Mouse (Mus musculus) liver, postnatal 0 days (tissue): ENCODE data around the gene Bud31. TPM values are rescaled to one million over a fixed set of nuclear protein-coding genes. Genes with fewer than 3 reads are reported as not detected.
"Not testable (repeated sequence)": the region's sequence is repeated elsewhere in the genome, so short reads cannot be mapped to it uniquely, and the experiment has no call there.

Source experiments
- ATAC-seq: fragments of 200-750 bp; cut with Nextera tagmentation; 2 replicates; pipeline ENCODE4 v1.8.0; 2017; ENCODE audit warnings: mild to moderate bottlenecking, moderate library complexity
- DNase-seq: peaks from one replicate; pipeline ENCODE4 v3.0.0-alpha.2; 2016
- H3K27ac ChIP-seq: fragments of 300-500 bp; sonication (generic); 2 replicates; pipeline ENCODE4 v1.5.1; 2014; ENCODE audit warnings: antibody characterized with exemption, moderate library complexity, mild to moderate bottlenecking, low read depth
- H3K27me3 ChIP-seq: fragments of 300-500 bp; sonication (generic); 2 replicates; pipeline ENCODE4 v1.6.1; 2014; ENCODE audit warnings: low read length, control low read depth, mixed read lengths; ENCODE audit not compliant: insufficient read depth
- H3K36me3 ChIP-seq: fragments of 300-500 bp; sonication (generic); replicated peaks from 2 replicates; pipeline ENCODE4 v1.6.1; 2014; ENCODE audit warnings: mild to moderate bottlenecking, control low read depth, low read length, moderate library complexity, mixed read lengths; ENCODE audit not compliant: insufficient read depth
- H3K4me1 ChIP-seq: fragments of 300-500 bp; sonication (generic); 2 replicates; pipeline ENCODE4 v1.6.1; 2014; ENCODE audit warnings: antibody characterized with exemption, mild to moderate bottlenecking, control low read depth; ENCODE audit not compliant: insufficient read depth
- H3K4me2 ChIP-seq: fragments of 300-500 bp; sonication (generic); 2 replicates; pipeline ENCODE4 v1.6.1; 2014; ENCODE audit warnings: low read depth, mild to moderate bottlenecking, low read length, moderate library complexity, mixed read lengths
- H3K4me3 ChIP-seq: fragments of 300-500 bp; sonication (generic); 2 replicates; pipeline ENCODE4 v1.5.1; 2014; ENCODE audit warnings: low read depth, low read length
- H3K9ac ChIP-seq: fragments of 300-500 bp; sonication (generic); replicated peaks from 2 replicates; pipeline ENCODE4 v1.6.1; 2014; ENCODE audit warnings: mild to moderate bottlenecking, moderate library complexity
- H3K9me3 ChIP-seq: fragments of 300-500 bp; sonication (generic); 2 replicates; pipeline ENCODE4 v1.6.1; 2016; ENCODE audit warnings: mild to moderate bottlenecking, control low read depth, low read length, mixed read lengths
- CTCF ChIP-seq: sonication (generic); IDR thresholded peaks from 2 replicates; pipeline ENCODE4 v1.5.1; 2016; ENCODE audit warnings: antibody characterized with exemption, low read depth
- EP300 ChIP-seq: IDR thresholded peaks from 2 replicates; pipeline ENCODE4 v1.6.1; 2016; ENCODE audit warnings: antibody characterized with exemption, low read depth, mild to moderate bottlenecking
- WGBS: fragments of 180-500 bp; shearing (Covaris S2); extraction: QIAGEN DNeasy Blood & Tissue Kit; methylation state at CpG from one replicate; pipeline ENCODE4 v1.1.7; 2014; ENCODE audit not compliant: insufficient replicate concordance; 5-methylcytosine and 5-hydroxymethylcytosine counted together
- polyA plus RNA-seq: library from polyadenylated mRNA; unstranded; fragments of >200 nt; fragmentation: Nextera tagmentation; extraction: Ambion mirVana; gene quantifications from 2 replicates; pipeline ENCODE4 v1.2.1, GENCODE M21; 2015

Gene Bud31
- 94.8 and 97.2 TPM in 2 replicates for polyA plus RNA-seq

DNA sequence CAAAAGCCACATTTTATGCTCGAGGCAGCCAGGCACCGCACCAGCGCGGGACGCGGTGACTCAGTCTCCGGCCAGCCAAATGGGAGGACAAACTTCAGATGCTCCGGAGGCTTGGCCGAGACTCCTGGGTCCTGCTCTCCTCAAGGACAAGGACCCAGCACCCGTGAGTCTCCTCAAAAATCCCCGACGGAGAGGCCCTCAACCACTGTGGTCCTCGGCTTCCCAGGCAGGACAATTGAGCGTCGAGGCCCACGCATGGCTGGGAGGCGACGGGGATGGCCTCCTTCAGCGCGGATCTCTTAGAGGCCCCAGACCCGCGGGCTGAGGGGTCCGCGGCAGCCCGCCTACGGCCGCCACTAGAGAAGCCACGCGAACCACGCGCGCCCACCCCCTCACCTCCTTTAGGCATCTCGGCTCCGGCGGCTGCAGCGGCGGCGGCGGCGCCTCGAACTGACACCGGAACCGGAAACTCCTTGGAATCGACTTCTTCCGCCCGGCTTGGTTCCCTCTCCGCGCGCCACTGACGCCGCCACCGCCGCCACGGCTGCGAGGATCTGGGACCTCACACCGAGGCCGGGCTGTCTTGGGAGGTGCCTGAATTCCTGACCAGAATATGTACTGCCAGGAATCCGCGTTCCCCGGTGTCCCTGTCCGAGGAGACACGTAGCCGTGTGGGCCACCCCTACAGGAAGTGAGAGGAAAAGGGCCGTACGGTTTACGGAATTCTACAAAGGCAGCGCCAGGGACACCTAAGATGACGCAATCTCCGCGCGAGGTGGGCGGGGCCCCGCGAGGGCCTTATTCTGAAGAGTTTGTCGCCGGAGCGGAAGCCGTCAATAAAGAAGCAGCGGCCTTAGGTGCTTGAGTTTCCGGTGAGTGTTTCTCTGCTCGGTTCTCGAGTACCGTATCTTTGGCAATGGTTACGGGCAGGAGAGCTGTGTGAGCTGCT, at the start of gene Bud31, which contains the start of gene Pdap1:
TSS of gene Bud31 (plus strand) at position 792 of the 949 bp plus-strand sequence.
TSS of gene Pdap1 (minus strand) at position 668 of the 949 bp plus-strand sequence.
- Histone ChIP-seq H3K4me1 (peaks cover 23% of the 10 kb centered on the region), H3K27me3 (no peaks in the 10 kb centered on the region), H3K9ac (peak within 1 kb of the TSS; percentile 89), H3K4me3 (peak within 1 kb of the TSS; percentile 84), H3K27ac (peak within 1 kb of the TSS; percentile 93), H3K9me3 (no peaks in the 10 kb centered on the region), H3K36me3 (peaks cover 45% of the 10 kb centered on the region), H3K4me2 (peak within 1 kb of the TSS; percentile 91)
- ATAC-seq (peak; percentile 93), DNase-seq (peak; percentile 96)
- TF ChIP-seq EP300 = peak; percentile 93
- no peak for TF ChIP-seq CTCF
- WGBS = under 1% methylated on average over 79 of the region's 84 CpGs

DNA sequence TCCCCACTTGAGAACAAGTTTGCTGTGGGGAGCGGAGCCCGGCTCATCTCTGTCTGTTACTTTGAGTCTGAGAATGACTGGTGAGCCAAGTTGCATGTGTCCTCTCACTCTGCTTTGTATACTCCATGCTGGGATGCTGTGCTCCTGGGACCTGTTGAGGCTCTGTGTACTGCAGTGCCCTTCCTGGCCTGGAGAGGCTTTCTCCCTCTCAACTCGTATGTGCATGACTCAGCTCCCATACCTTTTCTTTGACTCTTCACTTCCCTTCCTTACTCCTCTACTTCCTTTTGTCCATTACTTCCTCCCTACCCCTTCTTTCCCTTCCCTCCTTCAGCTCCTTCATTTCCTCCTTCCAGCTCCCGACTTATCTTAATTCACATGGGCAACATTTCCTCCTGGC, 44.0 kb upstream of the Bud31 start:
- TF ChIP-seq EP300 = no peak
- no peak for TF ChIP-seq CTCF
- Histone ChIP-seq H3K9me3 (no peaks in the 10 kb centered on the region), H3K4me1 (no peaks in the 10 kb centered on the region), H3K27me3 (no peaks in the 10 kb centered on the region), H3K27ac (no peak overlapping the region), H3K4me2 (no peak overlapping the region), H3K36me3 (peaks cover 84% of the 10 kb centered on the region), H3K9ac (no peak overlapping the region), H3K4me3 (no peak overlapping the region)
- 73% methylated on average over 4 of the region's 4 CpGs for WGBS
- DNase-seq = no peak
- no peak for ATAC-seq

DNA sequence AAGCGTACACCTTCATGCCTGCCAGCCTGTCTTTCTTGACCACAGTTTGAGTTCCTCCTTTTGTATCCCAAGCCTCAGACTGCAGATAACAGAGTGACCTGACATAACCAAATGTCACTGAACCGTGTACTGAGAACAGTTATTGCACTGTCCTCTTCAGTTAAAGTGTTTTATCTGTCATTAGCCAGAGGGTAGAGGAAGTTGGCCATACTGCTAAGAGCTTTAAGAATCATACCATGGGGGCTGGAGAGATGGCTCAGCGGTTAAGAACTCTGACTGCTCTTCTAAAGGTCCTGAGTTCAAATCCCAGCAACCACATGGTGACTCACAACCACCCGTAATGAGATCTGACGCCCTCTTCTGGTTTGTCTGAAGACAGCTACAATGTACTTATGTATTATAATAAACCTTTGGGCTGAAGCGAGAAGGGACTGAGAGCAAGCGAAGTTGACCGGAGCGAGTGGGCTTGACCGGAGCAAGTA, 41.8 kb upstream of the Bud31 start:
- Histone ChIP-seq H3K36me3 (peaks cover 79% of the 10 kb centered on the region), H3K4me1 (no peaks in the 10 kb centered on the region), H3K4me3 (no peak overlapping the region), H3K4me2 (no peak overlapping the region), H3K27me3 (no peaks in the 10 kb centered on the region), H3K27ac (no peak overlapping the region), H3K9me3 (no peaks in the 10 kb centered on the region), H3K9ac (no peak overlapping the region)
- TF ChIP-seq CTCF (no peak), EP300 (no peak)
- ATAC-seq (peak; percentile 43; the same call in 1 of the 2 replicates), DNase-seq (no peak)
- 73% methylated on average over 10 of the region's 10 CpGs for WGBS

DNA sequence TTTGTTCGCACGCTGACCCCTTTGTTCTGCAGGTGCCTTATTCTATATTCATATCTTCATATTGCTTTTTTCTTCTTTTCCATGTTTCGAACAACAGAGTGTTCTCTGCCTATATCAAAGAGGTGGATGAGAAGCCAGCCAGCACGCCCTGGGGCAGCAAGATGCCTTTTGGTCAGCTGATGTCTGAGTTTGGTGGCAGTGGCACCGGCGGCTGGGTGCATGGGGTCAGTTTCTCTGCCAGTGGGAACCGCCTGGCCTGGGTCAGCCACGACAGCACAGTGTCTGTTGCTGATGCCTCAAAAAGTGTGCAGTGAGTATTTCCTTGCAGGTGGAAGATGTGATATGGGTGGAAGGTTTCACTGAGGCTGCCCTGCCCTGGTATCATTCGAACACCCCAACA, 39.2 kb upstream of the Bud31 start:
- Histone ChIP-seq H3K4me3 (no peak overlapping the region), H3K4me2 (no peak overlapping the region), H3K9ac (no peak overlapping the region), H3K27me3 (no peaks in the 10 kb centered on the region), H3K9me3 (no peaks in the 10 kb centered on the region), H3K4me1 (no peaks in the 10 kb centered on the region), H3K27ac (no peak overlapping the region), H3K36me3 (peaks cover 81% of the 10 kb centered on the region)
- ATAC-seq (no peak), DNase-seq (no peak)
- TF ChIP-seq EP300 (no peak), CTCF (no peak)
- WGBS = 86% methylated on average over 9 of the region's 9 CpGs

DNA sequence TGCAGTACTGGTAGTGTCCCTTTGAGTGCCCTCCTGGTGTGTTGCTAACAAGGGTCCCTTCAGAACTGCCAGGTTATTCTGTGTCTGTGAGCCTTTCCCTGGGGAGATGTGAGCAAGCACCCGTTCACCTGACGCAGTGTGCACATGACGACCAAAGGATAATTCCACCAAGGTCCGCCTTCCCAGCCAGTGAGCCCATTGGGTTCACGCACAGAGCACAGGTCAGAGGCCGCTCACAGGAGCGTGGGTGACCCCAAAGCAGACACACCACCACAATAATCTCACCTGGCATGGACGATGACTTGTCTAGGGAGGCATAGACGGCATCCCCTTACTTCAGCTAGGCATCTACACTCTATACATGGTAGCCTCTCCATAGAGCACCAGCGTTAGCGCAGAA, 38.7 kb upstream of the Bud31 start:
- ATAC-seq, H3K4me1 ChIP-seq, H3K9me3 ChIP-seq, H3K4me2 ChIP-seq, DNase-seq, H3K9ac ChIP-seq, H3K4me3 ChIP-seq, H3K27ac ChIP-seq, H3K27me3 ChIP-seq: not testable (repeated sequence)
- H3K36me3 ChIP-seq = peaks cover 81% of the 10 kb centered on the region
- 90% methylated on average over 11 of the region's 11 CpGs for WGBS

DNA sequence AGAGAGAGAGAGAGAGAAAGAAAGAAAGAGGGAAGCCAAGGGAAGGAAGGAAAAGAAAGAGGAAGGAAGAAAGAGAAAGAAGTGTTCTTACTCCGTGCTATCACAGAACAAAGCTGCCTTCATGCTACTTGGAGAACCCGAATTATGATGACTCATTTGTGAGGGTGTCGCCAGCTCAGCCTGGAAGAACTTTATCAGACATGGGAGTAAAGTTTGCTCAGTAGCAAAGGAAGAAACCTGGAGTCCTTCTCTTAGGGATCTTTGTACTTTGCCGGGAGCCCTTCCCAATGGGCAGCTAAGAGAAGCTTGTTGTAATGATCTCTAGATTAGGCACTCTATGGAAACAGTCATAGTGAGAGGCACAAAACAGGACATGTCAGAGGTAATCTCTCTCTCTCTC, 37.5 kb upstream of the Bud31 start:
- 69% methylated on average over 4 of the region's 4 CpGs for WGBS
- DNase-seq = no peak
- no peaks in the 10 kb centered on the region for H3K9me3 ChIP-seq
- TF ChIP-seq CTCF = no peak
- TF ChIP-seq EP300 = no peak
- no peak overlapping the region for H3K4me2 ChIP-seq
- H3K27me3 ChIP-seq = no peaks in the 10 kb centered on the region
- H3K9ac ChIP-seq = no peak overlapping the region
- H3K27ac ChIP-seq = no peak overlapping the region
- no peak overlapping the region for H3K4me3 ChIP-seq
- H3K36me3 ChIP-seq = peaks cover 80% of the 10 kb centered on the region
- H3K4me1 ChIP-seq = no peaks in the 10 kb centered on the region
- ATAC-seq = no peak
